Mouse (Mus musculus) neural tube, embryonic 15.5 days (tissue): Measurements from ENCODE around the gene Gsto1. TPM values are rescaled to one million over a fixed set of nuclear protein-coding genes. Genes with fewer than 3 reads are reported as not detected.
"Not testable (repeated sequence)": the region's sequence is repeated elsewhere in the genome, so short reads cannot be mapped to it uniquely, and the experiment has no call there.

Experiments
- ATAC-seq: fragments of 200-750 bp; cut with Nextera tagmentation; 2 replicates; pipeline ENCODE4 v1.8.0; 2017; ENCODE audit warnings: mild to moderate bottlenecking, moderate TSS enrichment, moderate library complexity; ENCODE audit not compliant: low FRiP score
- H3K27ac ChIP-seq: fragments of 300-500 bp; sonication (generic); replicated peaks from 2 replicates; pipeline ENCODE4 v1.5.1; 2015; ENCODE audit warnings: mild to moderate bottlenecking, inconsistent platforms
- H3K27me3 ChIP-seq: fragments of 300-500 bp; sonication (generic); replicated peaks from 2 replicates; pipeline ENCODE4 v1.6.1; 2015; ENCODE audit warnings: inconsistent platforms
- H3K36me3 ChIP-seq: fragments of 300-500 bp; sonication (generic); 2 replicates; pipeline ENCODE4 v1.6.1; 2015; ENCODE audit warnings: inconsistent platforms
- H3K4me1 ChIP-seq: fragments of 300-500 bp; sonication (generic); 2 replicates; pipeline ENCODE4 v1.6.1; 2015; ENCODE audit warnings: inconsistent platforms
- H3K4me2 ChIP-seq: fragments of 300-500 bp; sonication (generic); 2 replicates; pipeline ENCODE4 v1.6.1; 2015; ENCODE audit warnings: inconsistent platforms, mild to moderate bottlenecking, moderate library complexity
- H3K4me3 ChIP-seq: fragments of 300-500 bp; sonication (generic); replicated peaks from 2 replicates; pipeline ENCODE4 v1.5.1; 2015; ENCODE audit warnings: mild to moderate bottlenecking, inconsistent platforms
- H3K9ac ChIP-seq: fragments of 300-500 bp; sonication (generic); replicated peaks from 2 replicates; pipeline ENCODE4 v1.6.1; 2015; ENCODE audit warnings: mild to moderate bottlenecking, inconsistent platforms
- H3K9me3 ChIP-seq: fragments of 300-500 bp; sonication (generic); replicated peaks from 2 replicates; pipeline ENCODE4 v1.6.1; 2016; ENCODE audit warnings: inconsistent platforms
- WGBS: fragments of 180-500 bp; shearing (Covaris S2); methylation state at CpG from one replicate; pipeline ENCODE4 v1.1.7; 2015; ENCODE audit warnings: mixed read lengths; 5-methylcytosine and 5-hydroxymethylcytosine counted together
- polyA plus RNA-seq: library from polyadenylated mRNA; unstranded; fragments of >200 nt; fragmentation: Nextera tagmentation; extraction: Ambion mirVana; gene quantifications from 2 replicates; pipeline ENCODE4 v1.2.1, GENCODE M21; 2015

Gsto1 gene
- polyA plus RNA-seq, 1 experiment from 2014 or later: 156 TPM

- Histone ChIP-seq H3K27me3 (no peaks in the 10 kb centered on the region), H3K4me2 (no peak overlapping the region), H3K4me1 (peaks cover 9% of the 10 kb centered on the region), H3K27ac (no peak overlapping the region), H3K9me3 (no peaks in the 10 kb centered on the region), H3K36me3 (no peaks in the 10 kb centered on the region), H3K4me3 (no peak overlapping the region), H3K9ac (no peak overlapping the region)
- no peak for ATAC-seq
- WGBS: 84% methylated on average over 5 of the region's 5 CpGs
Measured at GRCm38 (mm10) chr19:47834614-47835013, 20.2 kb upstream of the Gsto1 start.

DNA sequence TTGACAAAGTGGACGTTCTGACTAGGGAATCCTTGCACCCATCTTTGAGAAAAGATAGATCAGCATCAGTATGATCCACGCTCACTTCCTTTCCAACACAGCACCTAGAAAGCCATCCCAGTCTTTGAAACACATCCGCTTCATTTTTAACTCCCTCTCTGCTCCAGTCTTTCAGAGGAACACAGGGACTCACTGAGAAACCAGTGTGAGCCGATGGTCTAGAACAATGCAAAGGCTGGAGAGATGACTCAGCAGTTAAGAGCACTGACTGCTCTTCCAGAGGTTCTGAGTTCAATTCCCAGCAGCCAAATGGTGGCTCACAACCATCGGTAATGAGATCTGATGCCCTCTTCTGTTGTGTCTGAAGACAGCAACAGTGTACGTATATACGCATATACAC is 19.0 kb upstream of the Gsto1 start:
- Histone ChIP-seq H3K4me3 (no peak overlapping the region), H3K27me3 (no peaks in the 10 kb centered on the region), H3K27ac (no peak overlapping the region), H3K9me3 (no peaks in the 10 kb centered on the region), H3K4me1 (peaks cover 9% of the 10 kb centered on the region), H3K9ac (no peak overlapping the region), H3K4me2 (no peak overlapping the region), H3K36me3 (no peaks in the 10 kb centered on the region)
- 78% methylated on average over 7 of the region's 7 CpGs for WGBS
- ATAC-seq: no peak

DNA sequence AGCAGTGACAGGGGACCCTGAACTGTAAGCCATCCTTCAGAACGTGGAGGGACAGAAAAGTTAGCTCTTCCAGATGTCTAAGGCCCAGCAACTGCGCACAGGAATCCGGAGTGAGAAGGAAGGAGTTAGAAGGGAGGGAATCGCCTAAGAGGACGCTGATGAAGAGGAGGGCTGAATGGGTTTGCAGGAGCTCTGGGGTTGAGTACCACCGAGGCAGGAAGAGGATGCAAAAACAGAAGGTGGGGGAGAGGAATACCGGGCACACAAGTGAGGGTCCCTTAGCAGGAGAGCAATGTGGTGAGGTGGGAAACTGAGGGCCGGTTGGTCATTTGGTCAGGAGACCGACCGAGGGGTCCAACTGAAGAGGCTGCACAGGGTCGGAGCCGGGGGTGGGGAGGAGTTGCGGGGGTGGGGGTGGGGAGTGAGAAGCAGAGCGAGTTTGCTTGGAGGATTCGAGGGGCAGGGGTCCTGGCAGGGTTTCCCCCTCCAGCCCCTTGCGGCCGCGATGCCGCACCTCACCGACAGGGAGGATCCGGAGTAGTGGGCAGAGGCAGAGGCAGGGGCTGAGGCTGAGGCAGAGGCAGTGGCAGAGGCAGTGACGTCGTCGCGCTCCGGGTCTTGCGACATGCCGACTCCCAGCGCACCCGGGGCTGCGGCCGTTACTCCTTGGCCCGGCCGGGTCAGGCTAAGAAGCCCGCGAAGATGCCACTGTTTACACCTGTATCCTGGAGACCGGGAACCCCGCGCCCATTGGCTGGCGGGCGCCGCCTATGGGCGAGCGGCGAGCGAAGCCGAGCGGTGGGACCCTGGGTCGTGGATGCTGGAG is 17.9 kb upstream of the Gsto1 start:
- Histone ChIP-seq H3K27ac (no peak overlapping the region), H3K9ac (peak overlapping the region; percentile 49), H3K4me2 (peak overlapping the region; percentile 94), H3K27me3 (no peaks in the 10 kb centered on the region), H3K9me3 (no peaks in the 10 kb centered on the region), H3K36me3 (no peaks in the 10 kb centered on the region), H3K4me3 (peak overlapping the region; percentile 58), H3K4me1 (peaks cover 9% of the 10 kb centered on the region)
- ATAC-seq: peak; percentile 94
- 3% methylated on average over 47 of the region's 49 CpGs for WGBS

DNA sequence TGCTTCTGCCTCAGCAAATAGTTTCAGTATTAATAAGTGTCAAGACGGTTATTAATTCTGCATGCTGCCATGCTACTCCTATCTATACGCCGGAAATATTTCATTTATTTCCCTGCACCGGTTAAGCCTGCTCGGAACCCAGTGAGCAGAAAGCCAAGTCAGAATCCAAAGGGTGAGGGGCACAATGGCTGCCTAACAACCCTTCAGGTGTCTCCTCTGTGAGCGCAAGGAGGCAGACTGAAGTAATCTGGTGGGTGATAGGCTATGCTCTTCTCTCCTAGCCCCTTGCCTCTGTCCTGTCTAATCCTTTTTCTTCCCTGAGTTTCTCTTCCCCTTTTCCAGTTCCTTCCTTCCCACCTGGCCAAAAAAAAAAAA is 17.3 kb upstream of the Gsto1 start:
- peak; percentile 45; the same call in 1 of the 2 replicates for ATAC-seq
- H3K4me3 ChIP-seq: peak overlapping the region; percentile 58
- peaks cover 9% of the 10 kb centered on the region for H3K4me1 ChIP-seq
- no peak overlapping the region for H3K27ac ChIP-seq
- WGBS: 4% methylated on average over 6 of the region's 6 CpGs
- H3K4me2 ChIP-seq: peak overlapping the region; percentile 94
- H3K36me3 ChIP-seq: no peaks in the 10 kb centered on the region
- no peaks in the 10 kb centered on the region for H3K27me3 ChIP-seq
- H3K9ac ChIP-seq: peak overlapping the region; percentile 49; the same call in 1 of the 2 replicates
- no peaks in the 10 kb centered on the region for H3K9me3 ChIP-seq

DNA sequence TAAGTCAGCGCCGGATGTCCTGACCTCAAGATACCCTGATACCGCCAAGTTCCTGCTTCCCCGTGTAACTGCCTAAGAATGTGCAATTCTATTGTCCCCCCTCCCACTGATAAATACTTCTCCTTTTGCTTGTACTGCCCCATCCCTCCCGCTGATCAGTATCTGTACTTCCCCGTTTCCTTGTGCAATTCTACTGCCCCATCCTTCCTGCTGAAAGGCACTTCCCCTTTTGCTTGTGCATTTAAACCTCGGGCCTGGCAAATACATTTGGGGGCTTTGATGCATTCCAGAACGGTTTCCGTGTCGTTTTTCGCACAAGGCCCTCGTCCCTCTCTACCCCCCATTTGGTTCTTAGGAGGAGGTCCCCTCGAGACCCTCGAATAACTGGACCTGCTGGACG is 13.5 kb upstream of the Gsto1 start:
- H3K9ac ChIP-seq, H3K27ac ChIP-seq, H3K4me2 ChIP-seq, H3K9me3 ChIP-seq, ATAC-seq, H3K4me3 ChIP-seq, H3K36me3 ChIP-seq, H3K4me1 ChIP-seq, H3K27me3 ChIP-seq: not testable (repeated sequence)
- WGBS: 86% methylated on average over 15 of the region's 15 CpGs

DNA sequence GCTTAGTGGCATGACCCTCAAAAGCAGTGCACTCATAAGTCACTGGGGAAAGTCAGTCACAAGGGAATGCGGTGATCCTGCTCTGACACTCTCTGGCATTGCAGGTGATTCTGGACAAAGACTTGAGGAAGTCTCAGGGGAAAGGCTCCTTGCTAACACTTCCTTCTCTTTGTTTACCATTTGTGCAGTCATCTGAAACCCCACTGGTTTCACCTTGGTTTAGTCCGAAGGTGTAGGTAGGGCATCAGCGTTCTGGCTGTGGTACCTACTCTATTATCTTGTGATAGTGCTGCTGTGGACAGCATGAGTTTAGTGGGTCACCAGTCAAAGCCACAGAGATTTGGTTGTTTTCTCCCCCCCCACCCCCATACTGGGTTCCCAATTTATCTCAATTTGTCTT is 5.0 kb upstream of the Gsto1 start:
- no peaks in the 10 kb centered on the region for H3K36me3 ChIP-seq
- H3K9me3 ChIP-seq: no peaks in the 10 kb centered on the region
- H3K4me2 ChIP-seq: no peak overlapping the region
- no peak overlapping the region for H3K4me3 ChIP-seq
- 67% methylated on average over 3 of the region's 3 CpGs for WGBS
- no peak overlapping the region for H3K27ac ChIP-seq
- peaks cover 11% of the 10 kb centered on the region for H3K4me1 ChIP-seq
- H3K9ac ChIP-seq: no peak overlapping the region
- H3K27me3 ChIP-seq: no peaks in the 10 kb centered on the region
- ATAC-seq: no peak

DNA sequence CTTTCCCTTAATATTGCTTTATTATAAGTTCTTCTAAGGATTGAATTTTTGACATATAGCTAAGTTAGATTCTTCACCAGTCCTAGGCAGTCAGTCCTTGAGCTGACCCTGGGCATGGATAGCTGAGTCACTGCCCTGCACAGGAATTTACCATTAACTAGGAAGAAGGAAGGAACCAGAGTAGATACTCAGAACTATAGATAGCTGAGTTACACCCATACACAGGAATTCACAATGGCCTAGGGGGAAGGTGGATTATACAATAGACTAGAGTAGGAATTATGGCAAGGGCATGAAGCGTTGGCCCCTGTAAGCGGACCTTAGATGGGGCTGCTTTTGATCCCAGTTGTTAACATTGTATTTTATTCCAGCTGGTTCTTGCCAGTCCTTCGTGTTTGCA is 2.6 kb upstream of the Gsto1 start:
- not testable (repeated sequence) for H3K9me3 ChIP-seq, ATAC-seq, H3K4me2 ChIP-seq, H3K9ac ChIP-seq, H3K36me3 ChIP-seq, H3K4me3 ChIP-seq, H3K27ac ChIP-seq, H3K27me3 ChIP-seq
- WGBS: 86% methylated on average over 3 of the region's 3 CpGs
- H3K4me1 ChIP-seq: peaks cover 23% of the 10 kb centered on the region

DNA sequence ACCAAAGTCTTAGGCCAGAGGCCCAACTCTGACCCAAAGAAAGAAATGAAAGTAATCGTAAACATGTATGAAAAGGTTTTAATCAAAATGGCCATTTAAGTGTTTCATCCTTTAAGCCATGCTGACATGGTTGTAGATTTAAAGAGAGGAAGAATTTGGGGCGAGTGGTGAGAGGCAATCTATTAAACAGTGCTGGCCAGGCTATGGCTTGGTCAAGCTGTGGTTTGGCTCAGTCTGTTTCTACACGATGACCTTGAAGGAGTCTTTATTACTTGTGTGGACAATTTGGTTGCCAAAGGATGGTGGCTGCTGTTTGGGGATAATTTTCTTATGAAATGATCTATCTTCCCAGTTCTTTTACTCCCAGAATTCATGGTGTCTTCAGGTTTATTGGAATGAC is 1.7 kb upstream of the Gsto1 start:
- no peak overlapping the region for H3K27ac ChIP-seq

DNA sequence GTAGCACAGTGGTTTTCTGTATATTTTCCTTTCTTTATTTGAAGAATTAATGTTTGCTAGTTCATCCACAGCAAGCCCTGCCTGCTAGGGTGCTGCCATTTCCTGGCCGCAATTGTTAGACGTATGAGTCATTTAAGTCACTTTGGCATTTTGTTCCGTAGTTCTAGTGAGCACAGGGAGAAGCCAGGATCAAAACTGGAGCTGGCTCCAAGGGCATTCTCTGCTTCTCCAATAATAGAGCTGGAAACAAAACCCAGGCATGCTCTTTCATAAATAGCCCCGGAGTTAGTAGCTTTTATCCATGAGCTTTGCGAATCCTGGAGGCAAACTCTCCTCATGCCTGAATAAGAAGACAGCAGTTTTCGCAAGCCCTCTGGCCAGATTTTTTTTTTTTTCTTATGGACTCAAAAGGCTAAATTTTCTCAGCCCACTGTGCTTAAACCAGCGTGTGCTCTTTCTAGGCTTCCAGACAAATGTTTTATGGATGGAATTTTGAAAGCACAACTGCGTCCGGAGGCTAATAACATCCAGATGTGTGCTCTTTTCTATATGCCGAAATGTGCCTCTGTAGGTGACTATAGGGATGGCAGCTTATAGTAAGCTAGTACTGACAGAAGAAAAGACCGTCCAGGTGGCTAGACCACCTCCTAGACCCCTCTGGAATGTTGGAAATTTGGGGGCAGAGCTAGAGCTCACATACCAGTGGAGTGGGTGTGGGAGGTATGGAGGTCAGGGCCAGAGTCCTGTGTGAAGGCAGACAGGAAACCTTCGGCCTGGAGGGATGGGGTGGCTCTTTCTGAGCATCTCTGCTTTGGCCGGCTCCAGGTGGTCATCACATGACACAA is 597 bp upstream of the Gsto1 start:
- H3K27me3 ChIP-seq: no peaks in the 10 kb centered on the region
- peak overlapping the region; percentile 63 for H3K27ac ChIP-seq
- WGBS: 18% methylated on average over 13 of the region's 13 CpGs
- H3K4me1 ChIP-seq: peaks cover 23% of the 10 kb centered on the region
- H3K9ac ChIP-seq: peak overlapping the region; percentile 63
- 0 out of 2 replicates have a peak, but pooled peaks cover 2% of the 10 kb centered on the region for H3K36me3 ChIP-seq
- peak overlapping the region; percentile 81 for H3K4me2 ChIP-seq
- ATAC-seq: peak; percentile 76
- H3K4me3 ChIP-seq: peak overlapping the region; percentile 70
- H3K9me3 ChIP-seq: no peaks in the 10 kb centered on the region

More for the DNA sequence above, 1.7 kb upstream of the Gsto1 start:
- H3K27me3 ChIP-seq: no peaks in the 10 kb centered on the region
- H3K4me2 ChIP-seq: no peak overlapping the region
- H3K9ac ChIP-seq: no peak overlapping the region
- 92% methylated on average over 3 of the region's 3 CpGs for WGBS
- no peaks in the 10 kb centered on the region for H3K9me3 ChIP-seq
- no peaks in the 10 kb centered on the region for H3K36me3 ChIP-seq
- no peak overlapping the region for H3K4me3 ChIP-seq
- H3K4me1 ChIP-seq: peaks cover 23% of the 10 kb centered on the region
- no peak for ATAC-seq

- H3K27me3 ChIP-seq: no peaks in the 10 kb centered on the region
- 81% methylated on average over 18 of the region's 18 CpGs for WGBS
- H3K4me1 ChIP-seq: peaks cover 23% of the 10 kb centered on the region
- H3K9me3 ChIP-seq: no peaks in the 10 kb centered on the region
- H3K9ac ChIP-seq: no peak overlapping the region
- no peak for ATAC-seq
- H3K4me3 ChIP-seq: no peak overlapping the region
- no peak overlapping the region for H3K4me2 ChIP-seq
- no peak overlapping the region for H3K27ac ChIP-seq
- H3K36me3 ChIP-seq: peaks cover 20% of the 10 kb centered on the region; the same call in 1 of the 2 replicates
Measured at GRCm38 (mm10) chr19:47857957-47858942, 3.5 kb downstream of the Gsto1 start.

DNA sequence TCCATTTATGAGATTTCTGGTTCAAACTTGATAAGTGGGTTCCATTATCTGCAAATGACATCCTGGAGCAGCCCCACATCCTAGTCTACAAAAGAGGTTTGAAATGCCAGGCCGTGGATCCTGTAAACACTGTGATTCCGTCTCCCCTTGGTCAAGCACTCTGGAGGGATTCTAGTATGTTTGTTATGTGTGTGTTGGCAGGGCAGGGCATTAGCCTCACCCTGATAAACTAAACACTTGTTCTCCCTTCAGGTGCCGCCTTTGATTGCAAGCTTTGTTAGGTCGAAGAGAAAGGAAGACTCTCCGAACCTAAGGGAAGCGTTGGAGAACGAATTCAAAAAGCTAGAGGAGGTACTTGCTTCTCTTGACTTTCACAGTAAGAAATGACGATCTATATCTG is 4.4 kb downstream of the Gsto1 start:
- peaks cover 17% of the 10 kb centered on the region for H3K4me1 ChIP-seq
- H3K36me3 ChIP-seq: peaks cover 25% of the 10 kb centered on the region; the same call in 1 of the 2 replicates
- no peak overlapping the region for H3K4me3 ChIP-seq
- no peak for ATAC-seq
- H3K27ac ChIP-seq: no peak overlapping the region
- H3K27me3 ChIP-seq: no peaks in the 10 kb centered on the region
- no peak overlapping the region for H3K4me2 ChIP-seq
- H3K9ac ChIP-seq: no peak overlapping the region
- 96% methylated on average over 8 of the region's 8 CpGs for WGBS
- H3K9me3 ChIP-seq: no peaks in the 10 kb centered on the region
